Mouse (Mus musculus): Measurements from ENCODE around the gene Galnt3.

DNA sequence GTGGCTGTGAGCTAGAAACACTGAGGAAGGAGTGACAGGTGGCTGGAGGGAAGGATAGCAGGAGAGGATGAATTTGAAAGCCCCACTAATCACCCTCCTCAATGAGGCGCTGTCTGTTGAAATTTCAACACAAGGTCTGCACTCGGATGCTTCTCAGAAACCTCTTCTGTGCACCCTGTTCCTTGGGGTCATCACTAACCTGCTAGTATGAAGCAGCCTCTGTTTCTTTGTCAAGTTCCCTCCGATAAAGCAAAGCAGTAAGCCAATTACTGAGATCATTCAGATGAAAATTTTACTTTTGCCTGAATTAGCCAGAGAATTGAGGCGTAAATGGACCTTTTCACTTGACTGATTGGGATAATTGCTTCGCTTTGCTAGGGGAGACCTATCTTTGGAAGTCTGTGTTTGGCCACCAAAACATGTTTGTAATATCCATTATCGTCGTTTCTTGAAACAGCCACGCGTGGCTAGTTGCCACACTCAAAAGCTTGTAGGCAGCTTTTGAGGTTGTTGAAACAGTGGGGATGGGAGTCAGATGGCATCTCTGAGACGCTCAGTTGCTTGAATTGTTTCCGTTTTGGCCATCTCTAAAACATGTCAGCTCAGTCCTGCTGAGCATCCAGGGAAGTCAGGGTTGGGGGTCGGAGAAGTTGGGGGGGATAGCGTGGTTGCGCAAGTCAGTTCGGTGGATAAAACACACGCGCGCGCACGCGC lies 83.4 kb downstream of the Galnt3 start:
- TF ChIP-seq CTCF (IDR thresholded peaks at IDR 0.05) (no peak), EP300 (IDR thresholded peaks at IDR 0.05; ENCODE audit: insufficient read depth, low read depth, low read length) (no peak), POLR2A (IDR thresholded peaks at IDR 0.05; ENCODE audit: insufficient read depth, low read depth, low read length) (no peak)
